Mouse (Mus musculus) forebrain, postnatal 0 days (tissue): ENCODE data around the gene Rps3. TPM values are rescaled to one million over a fixed set of nuclear protein-coding genes. Genes with fewer than 3 reads are reported as not detected.

Experiments
- ATAC-seq: fragments of 200-750 bp; cut with Nextera tagmentation; 2 replicates; pipeline ENCODE4 v1.8.0; 2017; ENCODE audit warnings: mild to moderate bottlenecking, moderate library complexity
- DNase-seq: peaks from one replicate; pipeline ENCODE4 v3.0.0-alpha.2; 2015
- H3K27ac ChIP-seq: fragments of 300-500 bp; sonication (generic); 2 replicates; pipeline ENCODE4 v1.5.1; 2014; ENCODE audit warnings: low read depth, mild to moderate bottlenecking, antibody characterized with exemption, low read length, moderate library complexity, mixed read lengths
- H3K27me3 ChIP-seq: fragments of 300-500 bp; sonication (generic); 2 replicates; pipeline ENCODE4 v1.6.1; 2014; ENCODE audit warnings: mild to moderate bottlenecking, low read length, mixed read lengths; ENCODE audit not compliant: insufficient read depth
- H3K36me3 ChIP-seq: fragments of 300-500 bp; sonication (generic); 2 replicates; pipeline ENCODE4 v1.6.1; 2014; ENCODE audit warnings: mild to moderate bottlenecking, moderate library complexity; ENCODE audit not compliant: insufficient read depth
- H3K4me1 ChIP-seq: fragments of 300-500 bp; sonication (generic); 2 replicates; pipeline ENCODE4 v1.6.1; 2014; ENCODE audit warnings: antibody characterized with exemption; ENCODE audit not compliant: insufficient read depth
- H3K4me2 ChIP-seq: fragments of 300-500 bp; sonication (generic); 2 replicates; pipeline ENCODE4 v1.6.1; 2014; ENCODE audit warnings: low read depth, mild to moderate bottlenecking, moderate library complexity
- H3K4me3 ChIP-seq: fragments of 300-500 bp; sonication (generic); 2 replicates; pipeline ENCODE4 v1.5.1; 2014; ENCODE audit warnings: low read depth, low read length, mixed read lengths
- H3K9ac ChIP-seq: fragments of 300-500 bp; sonication (generic); 2 replicates; pipeline ENCODE4 v1.6.1; 2014; ENCODE audit warnings: mild to moderate bottlenecking
- H3K9me3 ChIP-seq: fragments of 300-500 bp; sonication (generic); 2 replicates; pipeline ENCODE4 v1.6.1; 2016; ENCODE audit warnings: low read length
- CTCF ChIP-seq: sonication (generic); IDR thresholded peaks from 2 replicates; pipeline ENCODE4 v1.5.1; 2016; ENCODE audit warnings: antibody characterized with exemption, control low read depth, low read depth
- whole genome bisulfite sequencing: fragments of 180-500 bp; shearing (Covaris S2); extraction: QIAGEN DNeasy Blood & Tissue Kit; methylation state at CpG from one replicate; pipeline ENCODE4 v1.1.7; 2014; 5-methylcytosine and 5-hydroxymethylcytosine counted together
- polyA plus RNA-seq: library from polyadenylated mRNA; unstranded; fragments of >200 nt; fragmentation: Nextera tagmentation; extraction: Ambion mirVana; gene quantifications from 2 replicates; pipeline ENCODE4 v1.2.1, GENCODE M21; 2015
- total RNA-seq: library from RNA; depleted of rRNA; stranded (reverse); fragments of >200 nt; gene quantifications from 2 replicates; pipeline ENCODE4 v1.2.3, GENCODE M21; 2014

Gene Rps3
- total and polyA plus RNA-seq, 2 experiments from 2014 or later = 543 to 1,114 TPM

DNA sequence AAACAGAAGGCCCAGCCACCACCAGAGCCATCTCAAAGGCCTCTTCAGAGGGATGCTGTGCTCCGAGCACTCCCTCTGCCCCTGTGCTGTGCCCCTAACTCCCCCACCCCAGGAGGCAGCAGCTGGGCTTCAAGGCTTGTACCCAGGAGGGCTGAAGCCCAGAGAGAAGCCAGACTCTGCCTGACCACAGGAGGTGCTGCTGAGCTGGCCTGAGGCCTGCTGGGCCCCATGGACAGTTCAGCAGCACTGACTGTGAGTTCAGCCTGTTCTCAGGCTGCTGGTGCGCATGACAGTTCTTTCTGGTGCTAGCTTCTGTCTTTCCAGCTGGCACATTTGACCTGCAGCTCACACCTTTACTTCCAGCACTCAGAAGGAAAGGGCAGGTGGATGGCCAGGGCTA lies 37.7 kb downstream of the Rps3 start:
- Histone ChIP-seq H3K27me3 (no peaks in the 10 kb centered on the region), H3K9me3 (no peaks in the 10 kb centered on the region), H3K4me1 (0 out of 2 replicates have a peak, but pooled peaks cover 3% of the 10 kb centered on the region), H3K9ac (no peak overlapping the region), H3K36me3 (peaks cover 18% of the 10 kb centered on the region), H3K4me2 (no peak overlapping the region), H3K27ac (no peak overlapping the region), H3K4me3 (no peak overlapping the region)
- DNase-seq (no peak), ATAC-seq (no peak)
- 81% methylated on average over 2 of the region's 2 CpGs for WGBS
- TF ChIP-seq CTCF = peak; percentile 39; the same call in 1 of the 2 replicates

GRCm38 (mm10) chr7:99444012-99444411 lies 39.5 kb downstream of the Rps3 start:
- Histone ChIP-seq H3K9me3 (no peaks in the 10 kb centered on the region), H3K4me1 (no peaks in the 10 kb centered on the region), H3K27ac (no peak overlapping the region), H3K9ac (no peak overlapping the region), H3K27me3 (no peaks in the 10 kb centered on the region), H3K4me3 (no peak overlapping the region), H3K36me3 (peaks cover 23% of the 10 kb centered on the region), H3K4me2 (no peak overlapping the region)
- 75% methylated on average over 6 of the region's 6 CpGs for WGBS
- no peak for ATAC-seq
- DNase-seq = no peak
- TF ChIP-seq CTCF = peak; percentile 64

DNA sequence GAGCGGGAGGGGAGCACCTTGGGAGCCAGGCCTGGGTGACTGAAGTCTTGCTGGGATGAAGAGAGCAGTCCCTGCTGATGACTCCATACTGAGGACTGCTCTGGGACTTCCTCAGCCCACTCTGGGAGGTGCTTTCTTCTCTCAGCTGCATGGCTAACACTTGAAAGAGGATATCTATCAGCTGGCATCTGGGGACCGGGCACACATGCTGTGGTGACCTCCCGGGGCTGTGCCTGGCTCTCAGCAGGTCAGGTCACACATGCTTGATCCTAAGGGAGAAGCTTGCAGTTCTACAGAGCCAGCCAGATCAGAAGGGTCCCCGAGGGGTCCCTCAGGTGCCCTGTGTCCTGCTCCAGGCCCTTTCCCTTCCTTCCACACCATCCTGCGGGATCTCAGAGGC lies 40.4 kb downstream of the Rps3 start:
- no peak for DNase-seq
- ATAC-seq = no peak
- no peaks in the 10 kb centered on the region for H3K9me3 ChIP-seq
- no peak for TF ChIP-seq CTCF
- peaks cover 18% of the 10 kb centered on the region for H3K36me3 ChIP-seq
- no peaks in the 10 kb centered on the region for H3K4me1 ChIP-seq
- no peaks in the 10 kb centered on the region for H3K27me3 ChIP-seq
- no peak overlapping the region for H3K9ac ChIP-seq
- no peak overlapping the region for H3K4me3 ChIP-seq
- no peak overlapping the region for H3K27ac ChIP-seq
- 65% methylated on average over 5 of the region's 5 CpGs for WGBS
- H3K4me2 ChIP-seq = no peak overlapping the region

DNA sequence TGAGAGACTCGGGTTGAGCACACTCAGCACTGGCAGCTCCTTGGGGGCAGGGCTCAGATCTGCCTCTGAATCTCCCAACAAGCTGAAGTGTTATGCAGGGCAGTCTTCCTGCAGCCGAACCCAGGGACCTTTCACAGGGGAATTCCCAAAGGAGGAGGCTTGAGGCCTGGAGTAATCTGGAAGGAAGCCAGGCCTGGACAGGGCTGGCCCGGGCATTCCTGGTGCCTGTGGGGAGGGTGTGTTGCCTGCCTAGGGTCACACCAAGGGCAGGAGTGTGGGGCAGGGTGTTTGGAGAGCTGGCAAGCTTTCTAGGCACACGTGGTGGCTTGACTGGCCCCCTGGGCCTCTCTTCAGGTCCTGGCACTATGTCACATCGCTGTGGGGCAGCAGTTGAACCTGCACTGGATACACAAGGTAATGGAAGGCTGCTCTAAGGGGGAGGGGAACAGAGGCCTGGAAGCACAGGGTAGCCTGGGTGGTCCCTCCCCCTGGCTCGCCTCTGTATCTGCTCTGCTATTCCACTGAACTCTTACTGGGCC lies 41.9 kb downstream of the Rps3 start:
- Histone ChIP-seq H3K4me3 (no peak overlapping the region), H3K36me3 (peaks cover 23% of the 10 kb centered on the region), H3K9me3 (no peaks in the 10 kb centered on the region), H3K27ac (no peak overlapping the region), H3K9ac (no peak overlapping the region), H3K4me2 (no peak overlapping the region), H3K4me1 (no peaks in the 10 kb centered on the region), H3K27me3 (no peaks in the 10 kb centered on the region)
- WGBS = 24% methylated on average over 6 of the region's 6 CpGs
- DNase-seq = no peak
- ATAC-seq = peak; percentile 19; the same call in 1 of the 2 replicates
- no peak for TF ChIP-seq CTCF

DNA sequence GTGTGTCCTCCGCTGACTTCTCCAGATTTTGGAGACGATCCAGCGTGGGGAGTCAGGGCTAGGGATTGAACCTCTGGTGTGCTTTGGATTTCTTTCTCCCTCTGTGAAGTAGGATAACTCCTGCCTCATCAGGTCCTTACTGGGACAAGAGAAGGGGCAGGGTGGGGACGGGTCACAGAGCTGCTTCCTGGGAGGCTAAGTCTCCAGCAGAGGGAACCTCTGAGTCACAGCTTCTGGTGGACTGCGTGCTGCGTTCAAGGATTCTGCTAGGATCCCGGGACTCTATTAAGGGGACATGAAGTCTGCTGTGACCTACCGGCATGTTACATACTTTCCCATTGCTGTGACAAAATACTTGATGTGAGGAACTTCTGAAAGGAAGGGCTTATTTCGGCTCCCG lies 44.7 kb downstream of the Rps3 start:
- ATAC-seq (no peak), DNase-seq (no peak)

DNA sequence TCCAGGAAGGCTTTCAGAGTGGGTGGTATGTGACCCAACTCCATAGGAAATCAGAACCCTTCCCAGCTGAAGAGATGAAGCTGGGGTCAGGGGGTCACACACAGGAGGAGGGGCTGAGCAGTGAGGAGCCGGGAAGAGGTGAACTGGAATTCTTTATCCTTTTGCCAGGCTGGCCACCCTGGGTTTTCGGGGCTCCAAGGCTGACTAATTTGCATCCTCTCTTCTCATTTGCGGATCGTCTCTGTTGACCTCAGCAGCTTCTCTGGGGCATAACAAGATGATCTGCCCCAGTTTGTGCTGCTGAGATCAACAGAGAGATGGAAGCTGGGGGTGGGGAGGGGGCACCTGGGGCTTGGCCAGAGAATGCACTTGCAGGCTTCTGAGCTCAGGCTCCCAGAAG lies 47.0 kb downstream of the Rps3 start:
- Histone ChIP-seq H3K36me3 (peaks cover 14% of the 10 kb centered on the region), H3K9me3 (no peaks in the 10 kb centered on the region), H3K9ac (no peak overlapping the region), H3K4me3 (no peak overlapping the region), H3K4me1 (peaks cover 10% of the 10 kb centered on the region; the same call in 1 of the 2 replicates), H3K27me3 (no peaks in the 10 kb centered on the region), H3K27ac (no peak overlapping the region), H3K4me2 (no peak overlapping the region)
- DNase-seq (no peak), ATAC-seq (no peak)
- 12% methylated on average over 4 of the region's 4 CpGs for WGBS
- no peak for TF ChIP-seq CTCF

More for the DNA sequence above, 44.7 kb downstream of the Rps3 start:
- Histone ChIP-seq H3K4me3 (no peak overlapping the region), H3K27ac (no peak overlapping the region), H3K27me3 (no peaks in the 10 kb centered on the region), H3K4me1 (no peaks in the 10 kb centered on the region), H3K4me2 (no peak overlapping the region), H3K36me3 (peaks cover 23% of the 10 kb centered on the region), H3K9ac (no peak overlapping the region), H3K9me3 (no peaks in the 10 kb centered on the region)
- 68% methylated on average over 10 of the region's 10 CpGs for WGBS
- TF ChIP-seq CTCF = peak; percentile 44

GRCm38 (mm10) chr7:99434672-99435250 lies 48.8 kb downstream of the Rps3 start:
- Histone ChIP-seq H3K9ac (no peak overlapping the region), H3K4me1 (peaks cover 10% of the 10 kb centered on the region; the same call in 1 of the 2 replicates), H3K27me3 (no peaks in the 10 kb centered on the region), H3K4me2 (no peak overlapping the region), H3K4me3 (no peak overlapping the region), H3K27ac (no peak overlapping the region), H3K9me3 (no peaks in the 10 kb centered on the region), H3K36me3 (peaks cover 10% of the 10 kb centered on the region; the same call in 1 of the 2 replicates)
- no peak for ATAC-seq
- no peak for TF ChIP-seq CTCF
- WGBS = 24% methylated on average over 12 of the region's 12 CpGs
- DNase-seq = no peak
